Mouse (Mus musculus): ENCODE measurements around the gene Sept7.

DNA sequence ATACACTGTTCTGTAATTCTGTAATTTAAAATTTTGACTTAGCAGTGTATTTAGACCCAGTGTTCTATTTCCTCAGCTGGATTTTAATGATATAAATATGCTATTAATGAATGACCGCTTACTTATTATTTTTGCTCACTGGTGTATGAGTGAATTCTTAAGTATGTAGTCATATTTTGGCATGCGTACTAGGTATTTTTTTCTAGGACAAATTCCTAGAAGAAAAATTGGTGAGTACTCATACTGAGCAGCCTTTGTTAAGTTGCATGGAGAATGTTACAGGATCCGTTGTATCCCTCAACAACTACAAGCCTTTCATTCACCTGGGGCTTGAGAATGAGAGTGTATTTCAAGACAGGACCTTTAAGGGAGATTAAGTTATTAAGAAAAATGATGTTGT is 10.0 kb upstream of the Sept7 start:
- TF ChIP-seq CTCF (conservative IDR thresholded peaks at IDR 0.05; ENCODE audit: insufficient read depth, insufficient read length, low read depth, low read length) (no peak), POLR2A (IDR thresholded peaks at IDR 0.05; ENCODE audit: low read depth, low read length) (no peak)
